Mouse (Mus musculus) mouse embryonic stem cell (cell line): Measurements from ENCODE around the gene St6galnac3.

ENCODE experiments used
- in situ Hi-C, 2 experiments: fragments of 300-500 bp; cut with MboI; formaldehyde crosslinking; loops; 1 replicate in 1 of 2; 3 replicates in 1 of 2; pipeline ENCODE4 v1.14.3; 2019 to 2020; ENCODE audit warnings: low sequenced_read_pairs in 2 of 2, low pct_unique_long_range_greater_than_20kb in 1 of 2, mixed read lengths in 1 of 2; ENCODE audit not compliant: unreplicated experiment in 1 of 2

The St6galnac3 gene

GRCm38 (mm10) chr3:153189685-153190467 lies 535.1 kb downstream of the St6galnac3 start:
- in situ Hi-C loops: no loop called here

DNA sequence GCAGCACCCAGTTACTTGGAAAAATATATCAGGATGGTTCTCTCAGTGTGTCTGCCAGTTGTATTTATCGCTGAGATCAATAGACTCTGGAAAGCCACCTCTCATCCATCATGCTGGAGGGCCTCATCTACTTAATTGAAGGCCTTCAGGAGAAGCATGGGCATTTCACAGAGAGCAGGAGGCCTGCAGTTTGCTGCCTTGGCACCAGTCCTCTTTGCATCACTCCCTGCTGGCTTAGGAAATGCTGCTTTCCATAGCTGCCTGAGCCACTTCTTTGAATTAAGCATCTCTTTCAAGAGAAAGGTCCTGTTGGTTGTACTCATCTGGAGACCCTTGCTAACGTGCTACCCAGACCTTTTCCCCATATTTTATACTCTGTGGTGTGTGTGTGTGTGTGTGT lies 536.8 kb downstream of the St6galnac3 start:
- in situ Hi-C loops: no loop called here

DNA sequence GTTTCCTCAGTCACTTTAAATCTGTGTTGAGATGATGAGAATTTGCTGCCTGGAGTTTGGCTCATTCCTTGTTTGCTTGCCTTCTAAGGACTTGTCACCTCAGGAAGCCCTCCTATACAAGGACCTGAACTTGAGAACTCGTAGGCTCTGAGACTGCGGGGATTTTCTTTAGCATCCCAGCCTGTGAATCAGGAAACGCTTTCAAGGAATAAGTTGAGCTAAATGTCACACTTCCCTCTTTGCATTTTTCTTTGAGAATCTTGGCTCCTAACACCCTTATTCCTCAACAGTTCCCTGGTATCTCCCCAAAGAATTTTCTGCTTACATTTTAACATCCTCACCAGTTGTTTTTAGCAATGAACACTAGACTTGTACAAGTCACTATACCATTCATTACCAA lies 539.9 kb downstream of the St6galnac3 start:
- in situ Hi-C loops: no loop called here

DNA sequence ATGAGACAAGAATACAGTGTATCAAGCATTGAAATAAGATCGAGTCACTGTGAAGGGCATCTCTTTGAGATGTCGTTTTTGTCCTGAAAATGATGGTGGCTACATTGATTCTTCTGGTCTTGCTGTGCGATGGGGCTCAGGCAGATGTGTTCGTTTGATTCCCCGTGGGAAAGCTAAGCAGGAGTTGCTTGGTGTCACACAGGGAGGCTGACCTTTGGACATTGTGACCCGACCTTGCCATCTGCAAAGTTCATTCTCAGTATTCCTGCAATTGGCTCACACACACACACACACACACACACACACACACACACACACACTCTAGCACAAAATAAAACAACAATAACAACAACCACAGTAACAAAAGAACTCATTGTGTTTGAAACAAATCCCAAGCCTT lies 543.7 kb downstream of the St6galnac3 start:
- in situ Hi-C loops: no loop called here

DNA sequence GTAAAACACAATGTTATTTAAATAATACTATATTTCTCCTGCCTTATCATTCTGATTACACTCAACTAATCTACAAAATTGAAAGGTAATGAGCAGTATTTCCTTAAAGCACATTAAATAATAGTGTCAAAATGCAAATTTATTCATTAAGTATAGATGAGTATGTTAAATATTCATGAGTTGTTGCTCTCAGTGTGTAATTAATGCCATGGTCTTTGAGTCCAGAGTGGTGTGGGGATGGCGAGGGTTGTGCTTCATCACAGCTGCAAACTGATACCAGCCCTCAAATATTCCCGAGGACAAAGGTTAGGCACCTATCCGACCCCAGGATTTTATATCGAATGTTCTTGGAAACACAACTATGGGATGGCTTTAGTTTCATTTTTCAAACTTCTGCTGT lies 548.2 kb downstream of the St6galnac3 start:
- in situ Hi-C loops: no loop called here

- in situ Hi-C loops: no loop called here
These were observed 548.6 kb downstream of the St6galnac3 start for GRCm38 (mm10) chr3:153176325-153176724.

GRCm38 (mm10) chr3:153174336-153175033 lies 550.5 kb downstream of the St6galnac3 start:
- in situ Hi-C loops: no loop called here

- in situ Hi-C loops: no loop called here
These were observed 551.4 kb downstream of the St6galnac3 start for GRCm38 (mm10) chr3:153173567-153173966.

GRCm38 (mm10) chr3:153170146-153170545 lies 554.8 kb downstream of the St6galnac3 start:
- in situ Hi-C loops: no loop called here

DNA sequence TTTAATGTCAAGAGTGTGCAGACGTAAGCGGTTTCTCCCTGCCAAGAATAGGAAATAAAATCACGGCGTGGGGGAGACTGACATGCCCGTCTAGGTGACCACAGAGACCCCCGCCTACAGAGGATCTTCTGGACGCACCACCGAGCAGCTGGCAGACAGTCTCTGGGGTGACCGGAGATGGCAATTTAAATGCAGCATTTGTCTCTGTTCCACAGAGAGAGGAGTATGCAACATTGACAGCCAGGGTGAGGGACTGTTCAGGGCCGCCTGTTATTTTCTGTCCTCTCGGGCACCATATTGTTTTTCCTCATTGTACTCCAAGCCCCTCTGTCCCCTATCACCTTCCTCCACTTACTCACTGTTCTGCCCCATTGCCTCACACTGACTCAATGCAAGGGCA lies 555.2 kb downstream of the St6galnac3 start:
- in situ Hi-C loops: no loop called here

- in situ Hi-C loops: no loop called here
These were observed 563.3 kb downstream of the St6galnac3 start for GRCm38 (mm10) chr3:153161676-153162075.

DNA sequence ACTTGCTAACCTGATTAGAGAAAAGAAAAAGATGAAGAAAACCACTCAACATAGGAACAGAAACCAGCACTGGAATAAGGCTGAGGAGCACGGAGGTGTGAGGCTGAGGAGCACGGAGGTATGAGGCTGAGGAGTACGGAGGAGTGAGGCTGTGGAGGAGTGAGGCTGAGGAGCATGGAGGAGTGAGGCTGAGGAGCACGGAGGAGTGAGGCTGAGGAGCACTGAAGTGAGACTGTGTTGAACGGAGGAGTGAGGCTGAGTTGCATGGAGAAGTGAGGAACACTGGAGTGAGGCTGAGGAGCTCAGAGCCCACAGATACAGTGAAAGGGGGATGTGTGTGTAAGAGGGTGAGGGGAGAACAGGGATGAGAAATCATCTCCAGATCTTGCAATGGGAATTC lies 564.3 kb downstream of the St6galnac3 start:
- in situ Hi-C loops: no loop called here

DNA sequence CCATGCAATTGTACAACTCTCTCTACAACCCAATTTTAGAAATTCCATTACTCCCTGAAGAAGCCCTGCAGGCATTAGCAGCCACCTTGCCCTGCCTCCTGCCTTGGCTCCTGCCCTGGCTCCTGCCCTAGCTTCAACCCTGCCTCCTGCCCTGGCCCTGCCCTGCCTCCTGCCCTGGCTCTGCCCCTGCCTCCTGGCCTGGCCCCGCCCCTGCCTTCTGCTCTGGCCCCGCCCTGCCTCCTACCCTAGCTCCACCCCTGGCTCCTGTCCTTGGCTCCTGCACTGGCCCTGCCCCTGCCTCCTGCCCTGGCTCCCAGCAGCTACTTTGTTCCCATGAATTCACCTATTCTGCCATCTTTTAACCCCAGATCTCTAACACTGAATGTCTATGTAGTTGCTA lies 576.1 kb downstream of the St6galnac3 start:
- in situ Hi-C loops: no loop called here
